Mouse (Mus musculus): Measurements from ENCODE around the gene Olfr718-ps1. TPM values are rescaled to one million over a fixed set of nuclear protein-coding genes. Genes with fewer than 3 reads are reported as not detected.
"Not testable (repeated sequence)": the region's sequence is repeated elsewhere in the genome, so short reads cannot be mapped to it uniquely, and the experiment has no call there.

The Olfr718-ps1 gene
- total RNA-seq (2017), result 0.09 TPM in 1 of 2 replicates, not detected in the other

- ATAC-seq (replicated peaks; ENCODE audit: low read depth, poor library complexity, severe bottlenecking), result no peak
These were observed at the start of gene Olfr718-ps1 for GRCm38 (mm10) chr5:143147481-143147880. Gene Olfr718-ps1, minus strand, starts transcription at chr5:143147581.

- no peak for ATAC-seq (replicated peaks; ENCODE audit: low read depth, poor library complexity, severe bottlenecking)
These were observed 49.1 kb upstream of the Olfr718-ps1 start for GRCm38 (mm10) chr5:143196506-143196905.

GRCm38 (mm10) chr5:143195166-143195565 is 47.8 kb upstream of the Olfr718-ps1 start:
- ATAC-seq (replicated peaks; ENCODE audit: low read depth, poor library complexity, severe bottlenecking), result no peak

GRCm38 (mm10) chr5:143194747-143195146 is 47.4 kb upstream of the Olfr718-ps1 start:
- 0 out of 2 replicates have a peak, but pooled peaks have one; percentile 32 for ATAC-seq (replicated peaks; ENCODE audit: low read depth, poor library complexity, severe bottlenecking)

GRCm38 (mm10) chr5:143192806-143193205 is 45.4 kb upstream of the Olfr718-ps1 start:
- ATAC-seq (replicated peaks; ENCODE audit: low read depth, poor library complexity, severe bottlenecking), result no peak

- not testable (repeated sequence) for ATAC-seq (replicated peaks; ENCODE audit: low read depth, poor library complexity, severe bottlenecking)
These were observed 40.6 kb upstream of the Olfr718-ps1 start for GRCm38 (mm10) chr5:143188014-143188413.

- ATAC-seq (replicated peaks; ENCODE audit: low read depth, poor library complexity, severe bottlenecking), result peak; percentile 96
These were observed 33.1 kb upstream of the Olfr718-ps1 start, which contains the start of the genes Rbak and Spdye4b for GRCm38 (mm10) chr5:143180255-143181076. Gene Rbak, minus strand, starts transcription at chr5:143180775. Gene Spdye4b, plus strand, starts transcription at chr5:143181017.

- ATAC-seq (replicated peaks; ENCODE audit: low read depth, poor library complexity, severe bottlenecking), result 0 out of 2 replicates have a peak, but pooled peaks have one; percentile 13
These were observed 31.8 kb upstream of the Olfr718-ps1 start for GRCm38 (mm10) chr5:143179179-143179578.

- ATAC-seq (replicated peaks; ENCODE audit: low read depth, poor library complexity, severe bottlenecking), result no peak
These were observed 30.3 kb upstream of the Olfr718-ps1 start for GRCm38 (mm10) chr5:143177541-143178200.

GRCm38 (mm10) chr5:143175970-143176369 is 28.6 kb upstream of the Olfr718-ps1 start:
- ATAC-seq (replicated peaks; ENCODE audit: low read depth, poor library complexity, severe bottlenecking), result peak; percentile 41

GRCm38 (mm10) chr5:143165508-143166070 is 18.2 kb upstream of the Olfr718-ps1 start:
- ATAC-seq (replicated peaks; ENCODE audit: low read depth, poor library complexity, severe bottlenecking), result peak; percentile 83

GRCm38 (mm10) chr5:143155534-143155933 is 8.2 kb upstream of the Olfr718-ps1 start:
- ATAC-seq (replicated peaks; ENCODE audit: low read depth, poor library complexity, severe bottlenecking), result no peak

- ATAC-seq (replicated peaks; ENCODE audit: low read depth, poor library complexity, severe bottlenecking), result no peak
These were observed 6.4 kb upstream of the Olfr718-ps1 start for GRCm38 (mm10) chr5:143153756-143154155.

GRCm38 (mm10) chr5:143150044-143150443 is 2.7 kb upstream of the Olfr718-ps1 start:
- ATAC-seq (replicated peaks; ENCODE audit: low read depth, poor library complexity, severe bottlenecking), result no peak

- no peak for ATAC-seq (replicated peaks; ENCODE audit: low read depth, poor library complexity, severe bottlenecking)
These were observed 2.2 kb upstream of the Olfr718-ps1 start for GRCm38 (mm10) chr5:143149536-143149935.

- ATAC-seq (replicated peaks; ENCODE audit: low read depth, poor library complexity, severe bottlenecking), result no peak
These were observed 1.3 kb upstream of the Olfr718-ps1 start for GRCm38 (mm10) chr5:143148661-143149060.

GRCm38 (mm10) chr5:143137580-143137979 is 9.8 kb downstream of the Olfr718-ps1 start:
- no peak for ATAC-seq (replicated peaks; ENCODE audit: low read depth, poor library complexity, severe bottlenecking)

GRCm38 (mm10) chr5:143135042-143135441 is 12.3 kb downstream of the Olfr718-ps1 start:
- 0 out of 2 replicates have a peak, but pooled peaks have one; percentile 24 for ATAC-seq (replicated peaks; ENCODE audit: low read depth, poor library complexity, severe bottlenecking)

- not testable (repeated sequence) for ATAC-seq (replicated peaks; ENCODE audit: low read depth, poor library complexity, severe bottlenecking)
These were observed 13.0 kb downstream of the Olfr718-ps1 start for GRCm38 (mm10) chr5:143134216-143135010.

Data from common myeloid progenitor, adult 5-6 weeks (primary cell).